Mouse (Mus musculus): ENCODE data around the gene Kcnj5. TPM values are rescaled to one million over a fixed set of nuclear protein-coding genes. Genes with fewer than 3 reads are reported as not detected.

Gene Kcnj5
- polyA plus RNA-seq, 1 experiment from 2014 or later, result 1.7 TPM

DNA sequence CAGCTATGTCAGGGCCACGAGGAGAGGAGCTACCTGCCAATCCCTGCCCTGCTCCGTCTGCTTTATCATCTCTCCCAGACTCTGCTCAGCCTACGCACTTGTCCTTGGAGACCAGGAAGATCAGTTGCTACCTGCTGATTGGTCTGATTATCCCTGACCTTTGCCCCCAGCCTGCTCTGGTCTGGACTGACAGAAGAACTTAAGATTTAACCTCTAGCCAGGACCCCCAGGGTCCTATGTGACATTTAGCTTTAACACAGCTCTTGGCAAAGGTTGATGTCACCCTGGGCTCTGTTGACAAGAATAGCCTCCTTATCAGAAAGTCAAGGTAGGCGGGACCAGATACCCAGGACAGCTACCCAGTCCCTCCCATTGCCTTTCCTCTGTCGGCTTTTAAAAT, 3.3 kb downstream of the Kcnj5 start:
- no peak for ATAC-seq
- no peak overlapping the region for H3K4me2 ChIP-seq (ENCODE audit: low read length)
- no peak overlapping the region for H3K27ac ChIP-seq (ENCODE audit: low read length)
- no peaks in the 10 kb centered on the region for H3K36me3 ChIP-seq (ENCODE audit: control insufficient read depth, insufficient read depth, low read length)
- H3K27me3 ChIP-seq (ENCODE audit: control insufficient read depth, insufficient read depth, low read depth, low read length), result peaks cover 23% of the 10 kb centered on the region
- 56% methylated on average over 5 of the region's 5 CpGs for WGBS
- H3K9ac ChIP-seq (ENCODE audit: low read depth, low read length), result no peak overlapping the region
- peaks cover 14% of the 10 kb centered on the region for H3K4me1 ChIP-seq (ENCODE audit: control insufficient read depth, insufficient read depth, low read length)
- H3K4me3 ChIP-seq (ENCODE audit: low read depth, low read length), result no peak overlapping the region
- H3K9me3 ChIP-seq (replicated peaks; ENCODE audit: control insufficient read depth, low read length, poor library complexity, severe bottlenecking), result no peaks in the 10 kb centered on the region

DNA sequence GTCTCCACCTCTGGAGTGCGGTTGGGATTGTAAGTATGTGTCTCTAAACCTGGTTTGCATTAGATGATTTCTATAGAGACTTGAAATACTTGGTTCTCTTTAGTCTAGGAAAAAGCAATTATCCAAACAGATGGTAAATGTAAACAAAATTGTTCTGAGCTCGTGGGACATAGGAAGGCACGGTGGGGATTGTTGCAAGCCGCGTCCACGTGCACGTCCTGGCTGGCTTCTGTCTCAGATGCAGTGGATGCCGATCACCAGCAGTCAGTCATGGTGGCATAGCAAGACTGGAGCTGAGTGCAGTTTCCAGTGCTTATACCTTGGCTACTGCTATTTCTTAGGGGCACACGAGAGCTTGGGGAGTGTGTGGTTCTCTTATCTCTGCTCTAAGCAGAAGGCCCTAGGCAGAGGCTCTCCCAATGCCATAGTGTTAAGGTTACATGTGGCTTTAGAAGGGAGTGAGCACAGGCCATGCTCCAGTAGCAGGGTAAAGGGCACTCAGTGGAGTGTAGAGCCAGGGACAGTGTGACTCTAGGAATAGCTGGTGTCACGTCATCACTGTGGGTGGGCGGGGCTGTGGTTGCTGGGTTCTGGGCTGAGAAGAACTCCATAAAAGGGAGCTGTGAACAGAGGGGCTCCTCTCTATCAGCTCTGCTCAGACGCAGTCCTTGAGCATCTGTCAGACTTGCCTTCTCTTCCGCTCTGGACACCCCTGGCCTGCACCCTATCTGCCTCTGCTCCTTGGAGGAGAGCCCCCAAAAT, 8.6 kb downstream of the Kcnj5 start:
- peaks cover 6% of the 10 kb centered on the region; the same call in 1 of the 2 replicates for H3K4me1 ChIP-seq (ENCODE audit: control insufficient read depth, insufficient read depth, low read length)
- H3K36me3 ChIP-seq (ENCODE audit: control insufficient read depth, insufficient read depth, low read length), result no peaks in the 10 kb centered on the region
- no peak for ATAC-seq
- no peak overlapping the region for H3K27ac ChIP-seq (ENCODE audit: low read length)
- no peaks in the 10 kb centered on the region for H3K9me3 ChIP-seq (replicated peaks; ENCODE audit: control insufficient read depth, low read length, poor library complexity, severe bottlenecking)
- no peak overlapping the region for H3K9ac ChIP-seq (ENCODE audit: low read depth, low read length)
- no peaks in the 10 kb centered on the region for H3K27me3 ChIP-seq (ENCODE audit: control insufficient read depth, insufficient read depth, low read depth, low read length)
- no peak overlapping the region for H3K4me2 ChIP-seq (ENCODE audit: low read length)
- no peak overlapping the region for H3K4me3 ChIP-seq (ENCODE audit: low read depth, low read length)
- 87% methylated on average over 13 of the region's 13 CpGs for WGBS

DNA sequence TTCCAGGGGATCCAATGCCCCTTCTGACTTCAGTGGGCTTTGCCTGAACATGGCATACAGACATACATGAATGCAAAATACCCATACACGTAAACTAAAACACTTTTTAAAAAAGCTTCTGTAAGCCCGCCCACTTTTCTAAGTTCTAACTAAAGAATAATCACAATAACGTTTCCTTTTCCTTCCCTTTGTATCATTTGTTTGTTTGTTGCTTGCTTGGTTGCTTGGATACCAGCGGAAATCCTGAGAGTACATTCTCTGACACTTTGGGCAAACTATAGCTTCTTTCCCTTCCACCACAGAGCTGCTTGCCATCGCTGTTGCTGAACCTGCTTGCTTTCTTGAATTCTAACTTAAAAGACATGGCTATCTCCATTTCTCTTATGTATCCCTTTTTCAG, 13.0 kb downstream of the Kcnj5 start:
- no peak overlapping the region for H3K4me2 ChIP-seq (ENCODE audit: low read length)
- H3K4me1 ChIP-seq (ENCODE audit: control insufficient read depth, insufficient read depth, low read length), result no peaks in the 10 kb centered on the region; the same call in 1 of the 2 replicates
- no peak overlapping the region for H3K27ac ChIP-seq (ENCODE audit: low read length)
- H3K9me3 ChIP-seq (replicated peaks; ENCODE audit: control insufficient read depth, low read length, poor library complexity, severe bottlenecking), result no peaks in the 10 kb centered on the region
- no peak for ATAC-seq
- 71% methylated on average over 5 of the region's 5 CpGs for WGBS
- H3K36me3 ChIP-seq (ENCODE audit: control insufficient read depth, insufficient read depth, low read length), result no peaks in the 10 kb centered on the region
- no peak overlapping the region for H3K4me3 ChIP-seq (ENCODE audit: low read depth, low read length)
- no peak overlapping the region for H3K9ac ChIP-seq (ENCODE audit: low read depth, low read length)
- no peaks in the 10 kb centered on the region for H3K27me3 ChIP-seq (ENCODE audit: control insufficient read depth, insufficient read depth, low read depth, low read length)

DNA sequence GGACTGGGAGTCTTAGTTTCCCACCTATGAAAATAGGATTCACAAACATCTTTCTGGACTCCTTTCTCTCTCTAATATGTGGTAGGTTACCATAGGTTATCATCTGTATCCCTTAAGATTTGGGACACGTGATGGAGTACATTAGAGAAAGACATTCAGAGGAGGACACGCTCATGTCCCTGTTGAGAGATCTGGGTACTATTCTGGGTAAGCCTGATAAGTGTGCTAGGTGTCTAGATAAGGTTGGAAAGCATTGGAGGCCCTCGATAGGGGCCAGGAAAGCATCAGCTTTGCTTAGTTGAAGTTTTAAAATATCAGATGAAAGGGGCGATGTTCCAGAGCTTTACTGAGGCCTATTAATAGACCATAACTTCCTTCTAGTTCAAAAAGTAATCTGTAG, 15.4 kb downstream of the Kcnj5 start:
- H3K27me3 ChIP-seq (ENCODE audit: control insufficient read depth, insufficient read depth, low read depth, low read length), result no peaks in the 10 kb centered on the region
- no peaks in the 10 kb centered on the region; the same call in 1 of the 2 replicates for H3K4me1 ChIP-seq (ENCODE audit: control insufficient read depth, insufficient read depth, low read length)
- no peak overlapping the region for H3K27ac ChIP-seq (ENCODE audit: low read length)
- no peak overlapping the region for H3K4me3 ChIP-seq (ENCODE audit: low read depth, low read length)
- 92% methylated on average over 4 of the region's 4 CpGs for WGBS
- H3K36me3 ChIP-seq (ENCODE audit: control insufficient read depth, insufficient read depth, low read length), result no peaks in the 10 kb centered on the region
- no peak for ATAC-seq
- H3K9me3 ChIP-seq (replicated peaks; ENCODE audit: control insufficient read depth, low read length, poor library complexity, severe bottlenecking), result no peaks in the 10 kb centered on the region
- H3K4me2 ChIP-seq (ENCODE audit: low read length), result no peak overlapping the region
- no peak overlapping the region for H3K9ac ChIP-seq (ENCODE audit: low read depth, low read length)

DNA sequence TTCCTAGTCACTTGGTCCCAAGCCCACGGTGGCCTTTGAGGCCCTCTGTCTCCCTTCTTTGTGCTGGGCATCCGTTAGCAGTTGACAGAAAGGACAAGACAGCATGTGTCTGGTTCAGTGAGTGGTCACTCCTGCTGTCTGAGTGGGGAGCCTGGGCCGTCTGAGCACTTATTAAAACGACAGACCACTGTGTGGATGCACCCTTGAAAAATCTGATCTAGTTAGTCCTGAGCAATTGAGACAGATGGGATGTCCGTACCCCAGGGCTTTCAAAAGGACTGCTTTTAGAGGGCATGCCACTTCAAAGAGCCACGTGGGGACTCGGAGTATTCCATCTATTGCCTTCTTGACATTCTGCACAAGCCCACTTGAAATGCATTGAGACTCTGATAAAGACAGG, 20.5 kb downstream of the Kcnj5 start:
- Histone ChIP-seq H3K9me3 (replicated peaks; ENCODE audit: control insufficient read depth, low read length, poor library complexity, severe bottlenecking) (no peaks in the 10 kb centered on the region), H3K9ac (ENCODE audit: low read depth, low read length) (no peak overlapping the region), H3K27ac (ENCODE audit: low read length) (no peak overlapping the region), H3K36me3 (ENCODE audit: control insufficient read depth, insufficient read depth, low read length) (no peaks in the 10 kb centered on the region), H3K4me1 (ENCODE audit: control insufficient read depth, insufficient read depth, low read length) (no peaks in the 10 kb centered on the region), H3K4me2 (ENCODE audit: low read length) (no peak overlapping the region), H3K4me3 (ENCODE audit: low read depth, low read length) (no peak overlapping the region), H3K27me3 (ENCODE audit: control insufficient read depth, insufficient read depth, low read depth, low read length) (no peaks in the 10 kb centered on the region)
- 47% methylated on average over 7 of the region's 7 CpGs for WGBS
- ATAC-seq, result peak; percentile 51; the same call in 1 of the 2 replicates

DNA sequence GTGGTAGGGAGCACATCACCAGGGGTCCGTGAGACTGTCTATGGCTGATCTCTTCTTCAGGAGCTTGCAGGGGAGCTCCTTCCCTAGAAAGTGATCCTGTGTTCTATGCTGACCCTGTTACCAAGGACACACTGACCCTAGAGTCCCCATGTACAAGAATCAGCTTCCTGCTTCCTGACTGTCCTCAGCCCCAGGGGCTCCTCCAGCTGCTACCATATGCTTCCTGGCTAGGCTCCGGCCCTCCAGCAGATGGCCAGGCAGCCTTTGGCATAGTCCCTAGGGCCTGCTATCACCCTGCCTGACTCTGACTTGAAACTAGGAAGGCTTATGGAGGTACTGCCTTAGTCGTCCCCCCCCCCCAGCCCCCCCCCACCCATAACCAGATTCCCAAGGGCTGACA, 24.0 kb downstream of the Kcnj5 start:
- no peaks in the 10 kb centered on the region for H3K27me3 ChIP-seq (ENCODE audit: control insufficient read depth, insufficient read depth, low read depth, low read length)
- no peak overlapping the region for H3K27ac ChIP-seq (ENCODE audit: low read length)
- H3K9me3 ChIP-seq (replicated peaks; ENCODE audit: control insufficient read depth, low read length, poor library complexity, severe bottlenecking), result no peaks in the 10 kb centered on the region
- no peaks in the 10 kb centered on the region for H3K36me3 ChIP-seq (ENCODE audit: control insufficient read depth, insufficient read depth, low read length)
- H3K4me2 ChIP-seq (ENCODE audit: low read length), result no peak overlapping the region
- WGBS, result 47% methylated on average over 3 of the region's 3 CpGs
- no peak overlapping the region for H3K9ac ChIP-seq (ENCODE audit: low read depth, low read length)
- ATAC-seq, result no peak
- no peak overlapping the region for H3K4me3 ChIP-seq (ENCODE audit: low read depth, low read length)
- no peaks in the 10 kb centered on the region for H3K4me1 ChIP-seq (ENCODE audit: control insufficient read depth, insufficient read depth, low read length)

DNA sequence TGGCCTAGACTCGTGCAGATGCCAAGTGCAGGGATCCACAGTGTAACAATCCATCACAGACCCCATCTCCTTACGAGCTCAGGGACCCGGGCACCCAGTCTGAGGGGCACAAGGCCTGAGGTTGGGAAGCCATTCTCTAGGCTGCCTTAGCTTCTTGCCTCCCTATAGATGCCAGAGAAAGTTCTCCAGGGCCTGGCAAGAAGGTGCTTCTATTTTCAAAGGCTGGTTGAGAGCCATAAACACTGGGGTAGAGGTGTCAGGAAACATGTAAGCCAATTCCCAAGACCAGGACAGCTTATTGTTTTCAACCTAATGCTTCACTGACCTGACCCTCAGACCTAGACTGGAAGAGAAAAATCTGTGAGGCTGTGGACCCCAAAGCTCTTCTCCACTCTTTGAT, 28.2 kb downstream of the Kcnj5 start:
- H3K36me3 ChIP-seq (ENCODE audit: control insufficient read depth, insufficient read depth, low read length), result no peaks in the 10 kb centered on the region
- no peaks in the 10 kb centered on the region for H3K9me3 ChIP-seq (replicated peaks; ENCODE audit: control insufficient read depth, low read length, poor library complexity, severe bottlenecking)
- no peak overlapping the region for H3K4me3 ChIP-seq (ENCODE audit: low read depth, low read length)
- no peak overlapping the region for H3K9ac ChIP-seq (ENCODE audit: low read depth, low read length)
- peaks cover 4% of the 10 kb centered on the region; the same call in 1 of the 2 replicates for H3K4me1 ChIP-seq (ENCODE audit: control insufficient read depth, insufficient read depth, low read length)
- 93% methylated on average over 3 of the region's 3 CpGs for WGBS
- no peaks in the 10 kb centered on the region for H3K27me3 ChIP-seq (ENCODE audit: control insufficient read depth, insufficient read depth, low read depth, low read length)
- H3K27ac ChIP-seq (ENCODE audit: low read length), result no peak overlapping the region
- no peak overlapping the region for H3K4me2 ChIP-seq (ENCODE audit: low read length)
- no peak for ATAC-seq

DNA sequence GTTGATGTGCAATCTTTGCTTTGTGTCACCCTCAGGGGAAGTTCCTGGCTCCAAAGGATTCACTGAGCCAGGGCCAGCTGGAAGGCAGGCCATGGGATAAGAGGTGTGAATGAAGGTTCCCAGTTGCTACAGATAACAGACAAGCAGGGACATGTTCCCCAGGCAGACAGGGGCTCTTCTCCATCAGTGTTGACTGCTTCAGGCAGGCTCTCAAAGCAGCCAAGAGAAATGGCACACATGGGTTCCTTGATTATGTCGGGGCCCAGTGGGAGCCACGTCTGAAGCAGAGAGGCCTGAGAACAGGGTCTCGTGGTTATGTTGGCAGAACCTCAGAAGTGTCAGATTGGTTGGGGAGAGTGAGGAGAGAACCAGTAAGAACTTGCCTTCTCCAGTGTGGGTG, 30.1 kb downstream of the Kcnj5 start:
- Histone ChIP-seq H3K9me3 (replicated peaks; ENCODE audit: control insufficient read depth, low read length, poor library complexity, severe bottlenecking) (no peaks in the 10 kb centered on the region), H3K27ac (ENCODE audit: low read length) (no peak overlapping the region), H3K9ac (ENCODE audit: low read depth, low read length) (no peak overlapping the region), H3K27me3 (ENCODE audit: control insufficient read depth, insufficient read depth, low read depth, low read length) (no peaks in the 10 kb centered on the region), H3K4me3 (ENCODE audit: low read depth, low read length) (no peak overlapping the region), H3K4me2 (ENCODE audit: low read length) (no peak overlapping the region), H3K36me3 (ENCODE audit: control insufficient read depth, insufficient read depth, low read length) (no peaks in the 10 kb centered on the region), H3K4me1 (ENCODE audit: control insufficient read depth, insufficient read depth, low read length) (peaks cover 4% of the 10 kb centered on the region; the same call in 1 of the 2 replicates)
- WGBS, result 88% methylated on average over 3 of the region's 3 CpGs
- ATAC-seq, result no peak

DNA sequence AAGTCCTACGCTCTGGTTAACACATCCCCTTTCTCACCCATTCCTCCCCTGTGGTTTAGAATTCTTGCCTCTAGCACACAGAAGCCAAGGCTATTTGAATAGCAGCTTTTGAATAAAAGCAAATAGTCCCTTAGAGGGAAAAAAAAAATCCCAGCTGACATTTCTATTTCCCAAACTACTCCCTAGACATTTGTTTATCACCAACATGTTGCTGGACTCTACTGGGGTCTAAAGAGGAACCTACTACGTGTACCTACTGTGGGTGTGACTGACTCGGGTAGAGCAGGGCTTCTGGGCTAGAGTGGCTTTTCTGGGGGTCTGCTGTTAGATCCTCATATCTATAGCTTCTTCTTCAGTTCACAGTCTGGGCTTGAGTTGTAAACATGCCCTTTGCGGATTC, 31.9 kb downstream of the Kcnj5 start:
- 65% methylated on average over 4 of the region's 4 CpGs for WGBS
- Histone ChIP-seq H3K27ac (ENCODE audit: low read length) (no peak overlapping the region), H3K4me3 (ENCODE audit: low read depth, low read length) (no peak overlapping the region), H3K4me2 (ENCODE audit: low read length) (peak overlapping the region; percentile 10; the same call in 1 of the 2 replicates), H3K4me1 (ENCODE audit: control insufficient read depth, insufficient read depth, low read length) (peaks cover 4% of the 10 kb centered on the region; the same call in 1 of the 2 replicates), H3K36me3 (ENCODE audit: control insufficient read depth, insufficient read depth, low read length) (no peaks in the 10 kb centered on the region), H3K9me3 (replicated peaks; ENCODE audit: control insufficient read depth, low read length, poor library complexity, severe bottlenecking) (no peaks in the 10 kb centered on the region), H3K27me3 (ENCODE audit: control insufficient read depth, insufficient read depth, low read depth, low read length) (no peaks in the 10 kb centered on the region), H3K9ac (ENCODE audit: low read depth, low read length) (no peak overlapping the region)
- ATAC-seq, result no peak

Measured in midbrain, embryonic 16.5 days (tissue).